Mouse (Mus musculus) monocyte, adult 5-6 weeks (primary cell): Measurements from ENCODE around the gene Nek2. TPM values are rescaled to one million over a fixed set of nuclear protein-coding genes. Genes with fewer than 3 reads are reported as not detected.

Experiments used
- total RNA-seq: library from RNA; stranded (forward); fragments of 200-1000, 200-491, 200-594 nt; gene quantifications from 3 replicates; pipeline ENCODE4 v1.2.3, GENCODE M21; 2017

Gene Nek2
- total RNA-seq, 1 experiment from 2014 or later, result 1.1 TPM

Other genes with a start within 250 kb of the Nek2 start
- 2.1 to 5.4 TPM (median 4.3 TPM) in 3 replicates for gene Dtl, start 245.9 kb upstream of the Nek2 start, total RNA-seq
- gene Ints7, start 245.8 kb upstream of the Nek2 start, total RNA-seq, result 26.0 to 26.5 TPM (median 26.2 TPM) in 3 replicates
- gene Lpgat1, start 103.6 kb upstream of the Nek2 start, total RNA-seq, result 14.8 to 29.1 TPM (median 26.9 TPM) in 3 replicates
- 14.7 to 23.0 TPM (median 22.0 TPM) in 3 replicates for gene Slc30a1, start 85.3 kb downstream of the Nek2 start, total RNA-seq
- gene Rd3, start 155.9 kb downstream of the Nek2 start, total RNA-seq, result not detected in 3 replicates